Mouse (Mus musculus): ENCODE results near the gene Tff3. TPM values are rescaled to one million over a fixed set of nuclear protein-coding genes. Genes with fewer than 3 reads are reported as not detected.

Tff3 gene
- polyA plus RNA-seq, 2 experiments: 10.1 to 27.4 TPM

DNA sequence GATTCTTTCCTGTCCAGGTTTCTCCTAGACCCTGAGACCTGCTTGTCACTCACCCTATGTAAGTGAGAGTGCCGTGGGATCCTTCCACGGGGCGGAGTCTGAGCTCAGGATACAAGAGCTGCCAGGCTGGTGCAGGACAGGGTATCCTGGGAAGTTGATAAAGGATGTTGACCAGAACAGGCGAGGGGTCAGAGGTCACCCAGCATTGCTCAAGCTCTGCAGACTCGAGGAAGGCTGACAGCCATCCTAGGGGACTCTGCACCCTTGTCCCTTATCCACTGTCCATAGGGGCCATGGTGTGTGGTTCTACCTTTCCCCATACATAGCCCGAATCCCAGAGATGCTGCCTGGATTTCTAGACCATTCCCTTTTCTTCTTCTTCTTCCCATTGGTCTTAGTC is 13.4 kb downstream of the Tff3 start:
- no peak for TF ChIP-seq EP300 (IDR thresholded peaks at IDR 0.05; ENCODE audit: low read depth)
- TF ChIP-seq CTCF (IDR thresholded peaks at IDR 0.05; ENCODE audit: low read depth): no peak
- Histone ChIP-seq H3K9ac (replicated peaks) (no peak overlapping the region), H3K4me3 (ENCODE audit: insufficient read depth in 1 of 2, low read depth in 2 of 2, low read length in 2 of 2) (no peak overlapping the region), H3K27ac (no peak overlapping the region), H3K4me2 (ENCODE audit: low read depth) (no peak overlapping the region), H3K36me3 (replicated peaks; ENCODE audit: control insufficient read depth, insufficient read depth, low read depth) (no peaks in the 10 kb centered on the region), H3K9me3 (ENCODE audit: control insufficient read depth, low read length) (no peaks in the 10 kb centered on the region), H3K27me3 (ENCODE audit: control insufficient read depth, insufficient read depth, low read length) (no peaks in the 10 kb centered on the region), H3K4me1 (replicated peaks; ENCODE audit: control insufficient read depth in 2 of 2, insufficient read depth in 2 of 2, low read length in 1 of 2) (peaks cover 0 to 7% of the 10 kb centered on the region in 2 experiments; a peak in 2 of 4 replicates)
- 52% methylated on average over 6 of the region's 6 CpGs for WGBS (ENCODE audit: insufficient replicate concordance)
- DNase-seq (ENCODE audit: low read depth in 3 of 3, low spot score in 3 of 3) (no peak), ATAC-seq (ENCODE audit: insufficient read depth) (no peak; the same call in 1 of the 2 replicates)

DNA sequence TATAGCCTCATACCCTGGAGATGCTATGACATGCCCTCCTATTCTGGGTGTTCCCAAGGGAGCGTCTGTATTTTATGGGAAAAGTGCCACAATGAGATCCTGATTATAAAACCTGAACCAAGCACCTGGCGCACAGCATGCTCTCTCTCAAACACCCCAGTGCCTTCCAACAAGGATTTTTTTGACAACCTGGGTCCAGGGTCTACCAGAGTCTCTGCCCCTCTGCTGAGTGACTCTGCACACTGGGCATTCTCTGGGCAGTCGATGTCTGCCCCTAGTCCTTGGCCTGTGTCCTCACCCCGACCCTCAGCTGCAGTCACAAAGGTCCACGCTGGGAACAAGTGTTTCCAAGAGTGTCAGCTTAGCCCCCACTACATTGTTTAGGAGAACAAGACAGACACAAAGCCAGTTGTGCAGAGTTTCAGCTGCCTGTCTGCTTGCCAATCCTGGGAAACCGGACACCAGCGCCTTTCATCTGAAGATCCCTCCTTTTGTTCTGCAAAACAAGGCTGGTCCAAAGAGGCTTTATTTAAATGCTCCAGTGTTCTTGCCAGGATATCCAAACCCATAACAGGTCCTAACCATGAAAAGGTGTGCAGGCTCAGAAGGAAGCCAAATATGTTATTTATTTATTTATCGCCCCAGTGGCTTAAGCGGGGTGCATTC is 16.1 kb downstream of the Tff3 start:
- H3K36me3 ChIP-seq (replicated peaks; ENCODE audit: control insufficient read depth, insufficient read depth, low read depth): no peaks in the 10 kb centered on the region

DNA sequence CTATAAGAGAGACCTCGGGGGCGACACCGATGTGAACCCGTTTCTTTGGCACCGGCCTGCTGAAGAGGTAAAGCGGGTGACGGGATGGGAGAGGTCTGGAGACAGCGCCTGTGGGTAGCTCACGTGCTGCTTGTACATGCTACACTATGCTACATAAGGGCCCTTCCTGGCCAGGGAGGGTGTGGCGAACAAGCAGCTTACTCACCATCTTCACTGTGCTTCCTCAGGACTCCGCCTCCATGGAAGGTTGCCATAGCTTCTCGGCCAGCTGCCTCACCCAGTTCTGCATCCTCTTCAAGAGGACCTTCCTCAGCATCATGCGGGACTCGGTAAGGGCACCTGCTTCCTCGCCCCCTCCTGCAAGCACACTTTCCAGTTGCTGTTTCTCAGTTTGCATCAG is 21.1 kb downstream of the Tff3 start:
- no peak for ATAC-seq (ENCODE audit: insufficient read depth)
- Histone ChIP-seq H3K27ac (no peak overlapping the region), H3K4me2 (ENCODE audit: low read depth) (no peak overlapping the region), H3K9me3 (ENCODE audit: control insufficient read depth, low read length) (no peaks in the 10 kb centered on the region), H3K4me1 (replicated peaks; ENCODE audit: control insufficient read depth in 2 of 2, insufficient read depth in 2 of 2, low read length in 1 of 2) (peaks cover 0 to 4% of the 10 kb centered on the region in 2 experiments; a peak in 1 of 4 replicates), H3K36me3 (replicated peaks; ENCODE audit: control insufficient read depth, insufficient read depth, low read depth) (no peaks in the 10 kb centered on the region), H3K4me3 (ENCODE audit: insufficient read depth in 1 of 2, low read depth in 2 of 2, low read length in 2 of 2) (no peak overlapping the region), H3K9ac (replicated peaks) (no peak overlapping the region), H3K27me3 (ENCODE audit: control insufficient read depth, insufficient read depth, low read length) (no peaks in the 10 kb centered on the region)
- WGBS (ENCODE audit: insufficient replicate concordance): 83% methylated on average over 15 of the region's 15 CpGs
- no peak for TF ChIP-seq EP300 (IDR thresholded peaks at IDR 0.05; ENCODE audit: low read depth)
- TF ChIP-seq CTCF (IDR thresholded peaks at IDR 0.05; ENCODE audit: low read depth): no peak
- DNase-seq (ENCODE audit: low read depth in 3 of 3, low spot score in 3 of 3): no peak

More for the DNA sequence above, 16.1 kb downstream of the Tff3 start:
- H3K27ac ChIP-seq: no peak overlapping the region
- TF ChIP-seq CTCF (IDR thresholded peaks at IDR 0.05; ENCODE audit: low read depth) (no peak), EP300 (IDR thresholded peaks at IDR 0.05; ENCODE audit: low read depth) (no peak)
- no peaks in the 10 kb centered on the region for H3K9me3 ChIP-seq (ENCODE audit: control insufficient read depth, low read length)
- peaks cover 0 to 5% of the 10 kb centered on the region in 2 experiments; a peak in 2 of 4 replicates for H3K4me1 ChIP-seq (replicated peaks; ENCODE audit: control insufficient read depth in 2 of 2, insufficient read depth in 2 of 2, low read length in 1 of 2)
- no peak overlapping the region for H3K9ac ChIP-seq (replicated peaks)
- no peak overlapping the region for H3K4me3 ChIP-seq (ENCODE audit: insufficient read depth in 1 of 2, low read depth in 2 of 2, low read length in 2 of 2)
- no peaks in the 10 kb centered on the region for H3K27me3 ChIP-seq (ENCODE audit: control insufficient read depth, insufficient read depth, low read length)
- ATAC-seq (ENCODE audit: insufficient read depth) (no peak), DNase-seq (ENCODE audit: low read depth in 3 of 3, low spot score in 3 of 3) (no peak)
- WGBS (ENCODE audit: insufficient replicate concordance): 67% methylated on average over 9 of the region's 9 CpGs
- no peak overlapping the region for H3K4me2 ChIP-seq (ENCODE audit: low read depth)

DNA sequence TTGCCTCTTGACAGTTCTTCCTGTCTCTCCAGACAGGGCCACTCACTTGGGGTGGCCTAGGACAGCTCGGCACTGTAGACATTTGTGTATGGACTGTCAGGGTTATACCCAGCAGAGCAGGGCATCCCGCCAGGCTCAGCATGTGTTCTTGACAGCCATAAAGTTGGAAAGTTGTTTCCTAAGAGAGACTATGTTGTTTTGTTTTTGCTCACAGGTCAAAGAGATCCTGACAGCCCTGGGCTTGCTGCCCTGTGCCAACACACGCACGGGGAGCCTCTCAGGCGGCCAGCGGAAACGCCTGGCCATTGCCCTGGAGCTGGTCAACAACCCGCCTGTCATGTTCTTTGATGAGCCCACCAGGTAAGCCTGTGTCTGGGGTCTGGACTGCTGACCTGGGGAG is 25.6 kb downstream of the Tff3 start:
- Histone ChIP-seq H3K9me3 (ENCODE audit: control insufficient read depth, low read length) (no peaks in the 10 kb centered on the region), H3K9ac (replicated peaks) (no peak overlapping the region), H3K27ac (no peak overlapping the region), H3K27me3 (ENCODE audit: control insufficient read depth, insufficient read depth, low read length) (no peaks in the 10 kb centered on the region), H3K36me3 (replicated peaks; ENCODE audit: control insufficient read depth, insufficient read depth, low read depth) (no peaks in the 10 kb centered on the region), H3K4me3 (ENCODE audit: insufficient read depth in 1 of 2, low read depth in 2 of 2, low read length in 2 of 2) (no peak overlapping the region), H3K4me2 (ENCODE audit: low read depth) (no peak overlapping the region), H3K4me1 (replicated peaks; ENCODE audit: control insufficient read depth in 2 of 2, insufficient read depth in 2 of 2, low read length in 1 of 2) (peaks cover 5 to 11% of the 10 kb centered on the region in 2 experiments)
- no peak for TF ChIP-seq CTCF (IDR thresholded peaks at IDR 0.05; ENCODE audit: low read depth)
- no peak for TF ChIP-seq EP300 (IDR thresholded peaks at IDR 0.05; ENCODE audit: low read depth)
- ATAC-seq (ENCODE audit: insufficient read depth) (no peak), DNase-seq (ENCODE audit: low read depth in 3 of 3, low spot score in 3 of 3) (no peak)
- WGBS (ENCODE audit: insufficient replicate concordance): 75% methylated on average over 8 of the region's 8 CpGs

DNA sequence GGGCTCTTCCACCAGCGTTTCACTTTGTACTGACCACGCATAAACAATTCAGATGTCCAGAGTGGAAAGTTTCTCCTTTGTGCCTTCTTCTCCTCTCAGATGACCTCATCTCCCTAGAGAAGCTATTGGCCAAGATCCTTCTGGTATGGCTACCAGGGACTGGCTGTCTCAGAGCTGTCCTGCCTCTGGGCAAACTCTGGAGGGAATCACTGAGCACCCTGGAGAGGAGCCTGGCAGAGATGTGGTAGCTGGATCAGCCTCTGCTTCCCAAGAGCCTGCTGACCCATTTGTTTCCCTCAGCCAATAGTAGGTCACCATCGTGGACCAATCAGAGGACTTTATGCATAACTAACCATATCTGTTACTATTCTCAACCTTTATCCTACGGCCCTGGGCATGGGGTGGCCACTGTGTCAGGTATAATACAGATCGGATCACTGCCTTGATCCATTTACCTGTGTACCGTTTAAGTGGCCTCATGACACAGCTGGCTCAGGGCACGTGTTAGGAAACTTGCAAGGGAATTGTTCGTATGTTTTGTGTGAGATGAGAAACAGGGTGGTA is 26.4 kb downstream of the Tff3 start:
- Histone ChIP-seq H3K9me3 (ENCODE audit: control insufficient read depth, low read length) (no peaks in the 10 kb centered on the region), H3K9ac (replicated peaks) (no peak overlapping the region), H3K36me3 (replicated peaks; ENCODE audit: control insufficient read depth, insufficient read depth, low read depth) (no peaks in the 10 kb centered on the region), H3K27me3 (ENCODE audit: control insufficient read depth, insufficient read depth, low read length) (no peaks in the 10 kb centered on the region), H3K4me1 (replicated peaks; ENCODE audit: control insufficient read depth in 2 of 2, insufficient read depth in 2 of 2, low read length in 1 of 2) (peaks cover 13 to 18% of the 10 kb centered on the region in 2 experiments), H3K27ac (no peak overlapping the region), H3K4me3 (ENCODE audit: insufficient read depth in 1 of 2, low read depth in 2 of 2, low read length in 2 of 2) (no peak overlapping the region), H3K4me2 (ENCODE audit: low read depth) (no peak overlapping the region)
- no peak for TF ChIP-seq CTCF (IDR thresholded peaks at IDR 0.05; ENCODE audit: low read depth)
- no peak for TF ChIP-seq EP300 (IDR thresholded peaks at IDR 0.05; ENCODE audit: low read depth)
- WGBS (ENCODE audit: insufficient replicate concordance): 68% methylated on average over 8 of the region's 8 CpGs
- DNase-seq (ENCODE audit: low read depth in 3 of 3, low spot score in 3 of 3) (no peak), ATAC-seq (ENCODE audit: insufficient read depth) (no peak)
